Mouse (Mus musculus) bone marrow macrophage, adult 2 months (primary cell): ENCODE results near the gene Col11a2.

Experiments used
- CTCF ChIP-seq: IDR thresholded peaks from 2 replicates; pipeline ENCODE4 v1.5.1; 2012; ENCODE audit warnings: low read depth, mild to moderate bottlenecking, low read length, moderate library complexity
- POLR2A ChIP-seq: IDR thresholded peaks from 2 replicates; pipeline ENCODE4 v1.6.1; 2012; ENCODE audit warnings: mild to moderate bottlenecking, low read depth, low read length, borderline replicate concordance

DNA sequence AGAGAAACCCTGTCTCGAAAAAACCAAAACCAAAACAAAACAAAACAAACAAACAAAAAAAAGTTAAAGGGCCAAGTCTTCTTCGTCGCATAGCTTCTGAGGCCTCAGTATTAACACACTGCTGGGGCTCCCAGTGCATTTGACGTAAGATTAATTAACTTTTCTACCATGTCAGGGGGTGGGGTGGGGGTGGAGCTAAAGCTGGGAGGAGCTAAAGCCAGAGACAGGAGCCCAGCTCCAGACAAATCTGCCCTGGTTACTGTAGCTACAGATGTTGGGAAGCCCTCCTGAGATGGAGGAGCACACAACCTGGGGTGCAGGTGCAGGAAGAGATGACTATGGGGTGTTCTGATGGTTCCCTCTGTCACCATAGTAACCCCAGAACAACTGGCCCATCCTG, 38.9 kb downstream of the Col11a2 start:
- TF ChIP-seq CTCF (no peak), POLR2A (no peak)
